Mouse (Mus musculus) left cerebral cortex, adult 11 months (tissue): ENCODE data around the gene Higd1c.
"Not testable (repeated sequence)": the region's sequence is repeated elsewhere in the genome, so short reads cannot be mapped to it uniquely, and the experiment has no call there.

ENCODE experiments used
- DNase-seq: peaks from one replicate; pipeline ENCODE4 v3.0.0; 2022; ENCODE audit warnings: low spot score

Higd1c gene

DNA sequence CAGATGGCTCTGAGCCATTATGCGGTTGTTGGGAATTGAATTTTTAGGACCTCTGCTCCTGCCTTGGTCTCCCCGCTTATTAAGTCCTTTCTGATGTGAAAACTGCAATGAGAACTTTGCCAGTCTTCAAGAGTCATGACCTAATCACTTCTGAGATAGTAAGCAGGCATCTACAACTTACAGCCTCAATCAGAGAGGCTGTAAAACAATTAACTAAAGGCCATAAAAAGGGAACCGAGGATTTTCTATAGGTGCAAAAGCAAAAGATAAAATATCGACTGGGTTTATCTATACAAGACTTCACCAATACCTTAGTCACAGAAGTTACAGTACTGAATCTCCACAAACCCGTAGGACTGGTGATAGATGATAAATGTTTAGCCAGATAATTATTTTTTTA, 8.5 kb upstream of the Higd1c start:
- no peak for DNase-seq

DNA sequence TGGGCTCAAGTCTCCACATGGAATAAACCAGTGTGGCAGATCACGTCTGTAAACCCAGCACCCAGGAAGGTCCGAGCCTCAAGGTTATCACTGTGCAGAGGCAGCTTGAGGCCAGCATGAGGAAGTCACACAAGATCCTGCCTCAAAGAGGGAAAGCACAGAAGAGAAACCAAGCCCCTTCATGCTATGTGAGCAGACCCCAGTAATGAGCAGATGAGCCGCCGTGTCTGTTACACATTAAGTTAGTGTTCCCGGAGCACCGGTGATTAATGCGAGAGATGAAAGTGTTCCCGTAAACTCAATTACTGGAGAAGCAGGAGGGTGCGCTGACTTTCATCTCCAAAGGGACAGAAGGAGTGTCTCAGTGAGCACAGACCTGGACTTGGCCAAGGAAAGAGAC, 1.6 kb downstream of the Higd1c start:
- not testable (repeated sequence) for DNase-seq

DNA sequence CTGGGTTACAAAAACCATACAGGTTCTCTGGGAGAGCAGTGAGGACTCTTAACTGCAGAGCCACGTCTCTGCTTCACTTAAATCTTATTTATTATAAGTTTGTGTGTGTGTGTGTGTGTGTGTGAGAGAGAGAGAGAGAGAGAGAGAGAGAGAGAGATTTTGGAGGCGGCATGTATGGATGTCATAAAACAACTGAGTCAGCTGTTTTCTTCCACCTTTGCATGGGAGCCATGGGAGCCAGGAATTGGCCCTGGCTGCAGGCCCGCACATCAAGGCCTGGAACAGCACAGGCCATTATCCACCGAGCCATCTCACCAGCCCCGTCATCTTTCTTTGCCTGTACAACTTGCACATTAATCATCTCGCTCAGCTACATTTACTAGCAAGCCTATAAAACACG, 2.8 kb downstream of the Higd1c start:
- DNase-seq: no peak

DNA sequence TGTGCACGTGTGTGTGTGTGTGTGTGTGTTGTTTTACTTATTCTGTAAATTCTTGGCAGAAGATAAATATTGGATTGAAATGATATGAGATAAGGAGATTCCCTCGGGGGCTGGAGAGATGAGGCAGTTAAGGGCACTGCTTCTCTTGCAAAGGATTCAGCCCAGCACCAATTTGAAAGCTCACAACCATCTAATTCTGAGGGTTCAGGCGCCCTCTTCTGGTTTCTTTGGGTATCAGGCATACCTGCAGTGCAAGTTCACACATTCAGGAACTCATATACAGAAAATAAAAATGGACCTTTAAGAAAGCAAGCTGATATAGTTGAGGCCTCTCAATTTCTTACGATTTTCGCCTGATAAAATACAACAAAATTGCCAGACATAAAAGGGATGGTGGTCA, 10.7 kb downstream of the Higd1c start:
- peak; percentile 55 for DNase-seq

GRCm38 (mm10) chr15:100377847-100378505, 13.6 kb downstream of the Higd1c start:
- DNase-seq: not testable (repeated sequence)

GRCm38 (mm10) chr15:100379658-100380057, 15.3 kb downstream of the Higd1c start:
- DNase-seq: no peak

GRCm38 (mm10) chr15:100380104-100380503, 15.8 kb downstream of the Higd1c start:
- DNase-seq: no peak

DNA sequence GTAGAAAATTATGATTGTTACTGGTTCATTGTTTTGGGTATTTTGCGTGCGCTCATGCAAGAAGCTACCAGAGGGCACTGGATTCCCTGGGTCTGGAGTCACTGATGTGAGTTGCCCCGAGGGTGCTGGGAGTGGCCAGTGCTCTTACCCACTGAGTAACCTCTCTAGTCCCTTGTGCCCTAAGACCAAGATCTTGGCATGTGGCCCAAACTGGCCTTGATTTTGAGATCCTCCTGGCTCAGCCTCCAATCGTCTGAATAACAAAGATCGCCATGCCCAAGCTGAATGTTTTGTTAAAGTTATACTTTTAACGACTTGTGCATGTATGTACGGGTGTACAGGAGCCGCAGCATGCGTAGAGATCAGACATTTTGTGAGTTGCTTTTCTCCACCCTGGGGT, 21.4 kb downstream of the Higd1c start:
- no peak for DNase-seq

GRCm38 (mm10) chr15:100387544-100388223, 23.3 kb downstream of the Higd1c start:
- DNase-seq: no peak

GRCm38 (mm10) chr15:100388224-100388835, 24.0 kb downstream of the Higd1c start:
- DNase-seq: no peak

DNA sequence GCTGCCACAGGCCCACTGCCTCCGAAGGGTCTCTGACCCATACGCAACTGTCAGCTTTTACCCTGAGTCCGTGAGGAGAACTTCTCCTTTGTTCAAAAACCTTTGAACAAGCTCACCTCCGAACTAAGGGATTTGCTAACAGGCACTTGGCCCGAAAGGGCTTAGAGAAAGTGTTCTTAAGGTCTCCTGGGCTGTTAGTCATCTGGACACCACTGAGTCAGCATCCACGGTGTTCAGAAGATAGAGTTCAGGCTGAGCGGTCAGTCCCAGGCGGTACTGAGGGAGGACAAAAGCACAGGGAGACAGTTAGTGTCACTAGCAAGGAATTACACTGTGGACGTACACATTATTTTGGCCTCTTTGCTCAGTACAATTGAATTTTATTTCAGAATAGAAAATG, 24.5 kb downstream of the Higd1c start:
- no peak for DNase-seq

- no peak for DNase-seq
Observed at GRCm38 (mm10) chr15:100391066-100391465, 26.7 kb downstream of the Higd1c start.

DNA sequence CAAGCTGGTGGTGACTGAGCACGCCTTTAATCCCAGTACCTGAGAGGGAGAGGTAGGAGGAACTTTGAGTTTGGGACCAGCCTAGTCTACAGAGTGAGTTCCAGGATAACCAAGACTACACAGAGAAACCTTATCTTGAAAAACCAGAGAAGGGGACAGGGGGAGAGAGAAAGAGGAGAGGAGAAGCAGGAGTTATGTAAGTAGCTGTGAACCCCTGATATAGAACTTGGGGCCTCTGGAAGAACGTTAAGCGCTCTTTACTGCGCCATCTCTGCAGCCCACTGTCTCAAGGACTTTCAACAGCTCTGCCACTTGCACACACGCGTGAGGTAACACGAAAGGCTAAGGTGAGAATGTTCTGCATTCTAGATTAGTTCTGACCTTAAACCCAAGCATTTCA, 27.3 kb downstream of the Higd1c start:
- no peak for DNase-seq

DNA sequence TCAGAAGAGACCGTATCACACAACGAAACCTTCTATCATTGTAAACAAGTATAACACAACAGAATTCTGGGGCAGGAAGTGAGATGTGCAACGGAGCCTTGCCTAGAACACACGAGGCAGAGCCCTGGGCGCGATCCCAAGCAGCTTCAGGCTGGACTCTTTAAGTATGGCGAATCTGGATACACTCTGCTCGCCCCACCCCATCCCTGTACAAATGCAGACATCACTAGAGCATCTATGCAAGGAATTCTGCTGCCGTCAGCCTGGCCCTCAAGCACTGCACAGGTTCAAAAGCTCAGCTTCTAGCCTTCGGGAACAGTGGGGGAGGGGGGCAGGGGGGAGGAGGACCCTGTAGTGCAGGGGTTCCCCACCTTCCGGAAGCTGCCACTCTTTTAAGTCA, 28.7 kb downstream of the Higd1c start:
- DNase-seq: no peak

- DNase-seq: no peak
Observed at GRCm38 (mm10) chr15:100395561-100395960, 31.2 kb downstream of the Higd1c start.

DNA sequence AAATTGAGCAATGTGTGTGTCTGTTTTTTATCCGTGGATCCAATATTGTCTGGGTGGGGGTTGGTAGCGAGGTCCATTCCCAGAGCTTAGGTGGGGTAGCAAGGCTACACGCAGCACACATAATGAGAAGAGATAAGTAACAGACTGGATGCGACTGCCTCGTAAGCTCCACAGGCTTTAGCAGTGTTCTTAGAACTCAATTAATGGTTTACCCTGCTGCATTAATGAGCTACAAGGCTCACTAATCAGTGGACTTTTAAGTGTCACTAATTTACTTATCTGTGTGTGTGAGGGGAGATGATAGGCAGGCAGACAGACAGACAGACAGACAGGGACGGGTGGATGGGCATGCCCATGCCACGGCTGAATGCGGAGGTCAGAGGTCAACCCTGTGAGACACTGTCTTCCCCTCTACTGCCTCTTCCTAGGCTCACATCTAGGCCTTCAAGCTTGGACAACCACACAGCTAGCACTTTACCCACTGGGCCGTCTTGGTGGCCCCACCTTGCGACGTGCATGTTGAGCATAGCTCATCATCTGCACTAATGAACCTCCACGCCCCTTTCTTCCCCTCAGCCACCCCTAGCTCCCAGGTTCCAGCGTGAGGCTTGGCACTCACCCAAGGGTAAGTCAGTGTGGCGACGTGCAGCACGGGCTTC, 36.4 kb downstream of the Higd1c start:
- DNase-seq: no peak

DNA sequence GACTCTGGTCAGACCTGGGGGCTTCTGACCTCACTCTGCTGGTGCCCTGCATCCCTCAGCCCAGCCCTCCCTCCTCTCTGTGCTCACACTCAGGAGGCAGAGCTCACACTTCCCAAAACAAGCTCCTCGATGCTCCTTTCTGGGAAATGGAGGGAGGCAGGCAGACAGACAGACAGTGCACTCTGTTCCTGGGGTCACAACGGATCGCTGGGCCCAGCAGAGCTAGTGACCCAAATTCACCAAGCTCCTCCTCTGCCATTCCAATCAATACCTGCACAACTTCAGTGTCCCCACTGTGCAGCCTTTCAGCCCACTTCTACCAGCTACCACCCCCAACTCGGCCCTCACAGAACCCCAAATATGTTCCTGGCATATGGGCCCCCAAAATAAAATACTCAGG, 37.5 kb downstream of the Higd1c start:
- no peak for DNase-seq

GRCm38 (mm10) chr15:100402347-100402746, 38.0 kb downstream of the Higd1c start:
- DNase-seq: no peak

DNA sequence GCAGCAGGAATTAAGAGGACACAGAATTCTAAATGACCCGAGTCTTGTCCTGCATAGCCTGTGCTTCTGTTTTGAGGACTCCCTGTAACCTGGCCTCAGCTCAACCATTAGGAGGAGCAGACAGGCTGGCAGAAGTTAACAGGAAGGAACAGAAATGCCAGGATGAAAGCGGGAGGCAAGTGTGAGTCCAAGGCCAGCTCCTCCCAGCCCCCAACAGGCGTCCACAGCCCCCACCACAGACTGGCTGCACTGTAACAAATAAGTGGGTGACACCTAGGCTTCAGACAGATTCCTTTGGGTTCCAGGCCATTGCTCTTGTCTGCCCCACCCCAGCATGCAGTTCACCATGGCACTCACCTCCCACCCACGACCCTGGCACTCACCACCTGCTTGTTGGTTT, 38.5 kb downstream of the Higd1c start:
- no peak for DNase-seq

- DNase-seq: no peak
Observed at GRCm38 (mm10) chr15:100403318-100404000, 39.1 kb downstream of the Higd1c start.

DNA sequence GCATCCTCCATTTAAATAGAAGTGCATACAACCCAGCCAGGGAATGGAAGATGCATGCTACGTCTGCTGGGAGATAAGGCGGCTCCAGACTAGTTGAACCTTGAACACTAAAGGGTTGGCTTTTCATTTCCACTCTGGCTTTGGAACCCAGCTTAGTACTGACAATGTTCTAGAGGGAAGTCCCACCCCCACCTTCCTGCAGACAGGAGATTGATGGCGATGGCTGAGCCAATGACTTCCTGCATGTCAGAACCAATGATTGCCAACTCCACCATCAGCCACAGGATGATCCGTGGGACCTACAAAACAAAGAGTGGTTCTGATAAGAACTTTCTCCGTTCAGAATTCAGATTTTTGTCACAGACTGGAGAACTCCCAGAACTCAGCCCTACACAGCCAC, 41.7 kb downstream of the Higd1c start:
- DNase-seq: no peak

DNA sequence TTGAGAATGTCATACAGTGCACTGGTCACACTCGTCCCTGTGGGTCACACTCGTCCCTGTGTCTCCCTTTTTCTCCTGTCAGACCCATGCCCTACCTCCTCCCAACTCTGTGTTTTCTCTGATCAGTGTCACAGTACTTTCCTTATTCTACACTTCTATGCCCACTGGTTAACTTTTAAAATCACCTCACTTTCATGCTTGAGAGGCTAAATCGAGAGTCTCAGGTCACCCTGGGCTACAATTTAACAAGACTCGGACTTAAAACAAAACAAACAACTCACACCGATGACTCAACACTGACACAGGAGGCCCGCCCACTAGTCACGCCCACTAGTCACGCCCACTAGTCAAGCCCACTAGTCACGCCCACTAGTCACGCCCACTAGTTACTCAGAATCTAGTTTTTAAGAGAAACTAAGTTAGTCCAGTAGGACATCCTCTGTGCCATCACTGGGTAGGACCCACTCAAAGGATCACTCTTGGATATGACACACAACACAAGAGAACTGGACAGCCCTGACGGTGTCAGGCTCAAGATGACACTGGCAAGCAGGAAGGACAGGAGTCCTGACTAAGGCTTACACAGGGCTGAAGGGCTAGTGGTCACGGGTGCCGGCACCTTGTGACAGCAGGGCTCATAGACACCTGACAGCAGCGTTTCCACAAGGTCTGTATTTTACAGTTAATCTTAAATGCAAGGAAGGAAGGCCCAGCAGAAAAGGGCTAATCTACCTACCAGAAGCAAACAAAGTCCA, 46.8 kb downstream of the Higd1c start:
- DNase-seq: no peak
